Mouse (Mus musculus): Measurements from ENCODE around the gene Grpel1.

- TF ChIP-seq CTCF (IDR thresholded peaks at IDR 0.05; ENCODE audit: low read depth, low read length), result no peak
- TF ChIP-seq GATA2 (IDR thresholded peaks at IDR 0.05; ENCODE audit: borderline replicate concordance, low read depth, low read length), result no peak
- no peak for TF ChIP-seq GATA1 (IDR thresholded peaks at IDR 0.05; ENCODE audit: borderline replicate concordance, low read length)
- TF ChIP-seq TAL1 (conservative IDR thresholded peaks at IDR 0.05; ENCODE audit: low read depth, low read length), result no peak
- TF ChIP-seq POLR2AphosphoS5 (IDR thresholded peaks at IDR 0.05; ENCODE audit: insufficient replicate concordance, low read depth, low read length), result no peak
These were observed 3.6 kb upstream of the Grpel1 start for GRCm38 (mm10) chr5:36461231-36461630.
